Mouse (Mus musculus) myocyte (in vitro differentiated cells): ENCODE results near the gene Nrip2.

Experiments used
- CEBPB ChIP-seq: IDR thresholded peaks from 2 replicates; pipeline ENCODE4 v1.6.1; 2011; ENCODE audit warnings: mild to moderate bottlenecking, moderate library complexity; ENCODE audit not compliant: poor library complexity, insufficient read depth, severe bottlenecking
- E2F4 ChIP-seq: IDR thresholded peaks from one replicate; pipeline ENCODE4 v1.6.1; 2011; ENCODE audit warnings: mild to moderate bottlenecking, control low read depth, moderate library complexity; ENCODE audit not compliant: insufficient read depth
- MAX ChIP-seq: IDR thresholded peaks from one replicate; pipeline ENCODE4 v1.6.1; 2011; ENCODE audit warnings: low read depth, mild to moderate bottlenecking, control low read depth
- MYOD1 ChIP-seq, 3 experiments: IDR thresholded peaks; one replicate each; pipeline ENCODE4 v1.6.1; 2011; ENCODE audit warnings: control low read depth in 2 of 3, low read depth in 2 of 3, mild to moderate bottlenecking in 2 of 3, moderate library complexity in 1 of 3; ENCODE audit not compliant: insufficient read length in 2 of 3, control insufficient read depth in 1 of 3
- MYOG ChIP-seq, 3 experiments: IDR thresholded peaks; one replicate each; pipeline ENCODE4 v1.6.1; 2011; ENCODE audit warnings: control low read depth in 2 of 3, low read depth in 2 of 3, mild to moderate bottlenecking in 2 of 3; ENCODE audit not compliant: insufficient read length in 2 of 3, control insufficient read depth in 1 of 3, insufficient read depth in 1 of 3
- POLR2A ChIP-seq: IDR thresholded peaks from one replicate; pipeline ENCODE4 v1.6.1; 2011; ENCODE audit warnings: low read depth, mild to moderate bottlenecking, control low read depth, moderate library complexity; ENCODE audit not compliant: insufficient read length
- POLR2AphosphoS2 ChIP-seq: IDR thresholded peaks from one replicate; pipeline ENCODE4 v1.6.1; 2011; ENCODE audit warnings: low read depth, control low read depth; ENCODE audit not compliant: insufficient read length
- REST ChIP-seq: IDR thresholded peaks from one replicate; pipeline ENCODE4 v1.6.1; 2011; ENCODE audit warnings: mild to moderate bottlenecking, control low read depth, moderate library complexity; ENCODE audit not compliant: insufficient read depth, insufficient read length
- TCF12 ChIP-seq: IDR thresholded peaks from one replicate; pipeline ENCODE4 v1.6.1; 2011; ENCODE audit warnings: mild to moderate bottlenecking, control low read depth; ENCODE audit not compliant: poor library complexity, insufficient read depth, severe bottlenecking
- TCF3 ChIP-seq: IDR thresholded peaks from one replicate; pipeline ENCODE4 v1.6.1; 2011; ENCODE audit warnings: low read depth, control low read depth; ENCODE audit not compliant: insufficient read length
- USF1 ChIP-seq: IDR thresholded peaks from one replicate; pipeline ENCODE4 v1.6.1; 2011; ENCODE audit warnings: low read depth, mild to moderate bottlenecking, control low read depth, moderate library complexity

GRCm38 (mm10) chr6:128399421-128400185 is 507 bp downstream of the Nrip2 start:
- TF ChIP-seq MAX (no peak), TCF3 (no peak), POLR2AphosphoS2 (no peak), TCF12 (no peak), POLR2A (no peak), USF1 (no peak), MYOG (IDR thresholded peaks at IDR 0.05; ENCODE audit: control insufficient read depth in 1 of 3, insufficient read depth in 1 of 3, insufficient read length in 2 of 3, low read depth in 2 of 3) (no peak), E2F4 (no peak), CEBPB (no peak), MYOD1 (IDR thresholded peaks at IDR 0.05; ENCODE audit: control insufficient read depth in 1 of 3, insufficient read length in 2 of 3, low read depth in 2 of 3) (no peak), REST (no peak)
